Mouse (Mus musculus) right cerebral cortex, postnatal 14 days (tissue): ENCODE data around the gene Ino80d.

Source experiments
- DNase-seq: peaks from one replicate; pipeline ENCODE4 v3.0.0; 2022

The Ino80d gene

GRCm38 (mm10) chr1:63102758-63103451 lies 11.6 kb downstream of the Ino80d start:
- DNase-seq = no peak

GRCm38 (mm10) chr1:63100196-63100595 lies 14.3 kb downstream of the Ino80d start:
- no peak for DNase-seq

GRCm38 (mm10) chr1:63098831-63099230 lies 15.6 kb downstream of the Ino80d start:
- DNase-seq = no peak

GRCm38 (mm10) chr1:63096071-63096470 lies 18.4 kb downstream of the Ino80d start:
- no peak for DNase-seq

GRCm38 (mm10) chr1:63089795-63090194 lies 24.7 kb downstream of the Ino80d start:
- DNase-seq = no peak

- no peak for DNase-seq
These were observed 25.9 kb downstream of the Ino80d start for GRCm38 (mm10) chr1:63088614-63089013.

- DNase-seq = no peak
These were observed 34.2 kb downstream of the Ino80d start for GRCm38 (mm10) chr1:63080277-63080676.

- DNase-seq = no peak
These were observed 38.1 kb downstream of the Ino80d start for GRCm38 (mm10) chr1:63076383-63076782.

- DNase-seq = no peak
These were observed 43.1 kb downstream of the Ino80d start for GRCm38 (mm10) chr1:63071379-63071778.

- DNase-seq = no peak
These were observed 56.1 kb downstream of the Ino80d start for GRCm38 (mm10) chr1:63058361-63058760.

- DNase-seq = no peak
These were observed 56.6 kb downstream of the Ino80d start for GRCm38 (mm10) chr1:63057849-63058248.

- DNase-seq = no peak
These were observed 57.1 kb downstream of the Ino80d start for GRCm38 (mm10) chr1:63057318-63057717.

- no peak for DNase-seq
These were observed 59.1 kb downstream of the Ino80d start for GRCm38 (mm10) chr1:63055386-63055785.

GRCm38 (mm10) chr1:63050866-63051265 lies 63.6 kb downstream of the Ino80d start:
- DNase-seq = no peak

- DNase-seq = no peak
These were observed 64.5 kb downstream of the Ino80d start for GRCm38 (mm10) chr1:63049977-63050376.

- no peak for DNase-seq
These were observed 66.5 kb downstream of the Ino80d start for GRCm38 (mm10) chr1:63047983-63048382.

GRCm38 (mm10) chr1:63032929-63033328 lies 81.5 kb downstream of the Ino80d start:
- no peak for DNase-seq

GRCm38 (mm10) chr1:63019916-63020315 lies 94.6 kb downstream of the Ino80d start:
- no peak for DNase-seq

- DNase-seq = no peak
These were observed 109.3 kb downstream of the Ino80d start for GRCm38 (mm10) chr1:63005013-63005646.

- DNase-seq = no peak
These were observed 112.6 kb downstream of the Ino80d start for GRCm38 (mm10) chr1:63001874-63002273.

GRCm38 (mm10) chr1:62993348-62993747 lies 121.1 kb downstream of the Ino80d start:
- no peak for DNase-seq

GRCm38 (mm10) chr1:62992648-62993047 lies 121.8 kb downstream of the Ino80d start:
- DNase-seq = no peak

GRCm38 (mm10) chr1:62991021-62991420 lies 123.4 kb downstream of the Ino80d start:
- DNase-seq = no peak

- DNase-seq = no peak
These were observed 126.9 kb downstream of the Ino80d start for GRCm38 (mm10) chr1:62987561-62987960.

GRCm38 (mm10) chr1:62986267-62986666 lies 128.2 kb downstream of the Ino80d start:
- peak; percentile 63 for DNase-seq
